Mouse (Mus musculus) lung, embryonic 16.5 days (tissue): ENCODE data around the gene Tbc1d32. TPM values are rescaled to one million over a fixed set of nuclear protein-coding genes. Genes with fewer than 3 reads are reported as not detected.

Experiments used
- ATAC-seq: fragments of 200-750 bp; cut with Nextera tagmentation; 2 replicates; pipeline ENCODE4 v1.8.0; 2017; ENCODE audit warnings: low read depth, mild to moderate bottlenecking, moderate library complexity
- H3K27ac ChIP-seq: fragments of 300-500 bp; sonication (generic); 2 replicates; pipeline ENCODE4 v1.5.1; 2014; ENCODE audit warnings: mild to moderate bottlenecking, control low read depth, low read length
- H3K27me3 ChIP-seq: fragments of 300-500 bp; sonication (generic); 2 replicates; pipeline ENCODE4 v1.6.1; 2014; ENCODE audit warnings: low read depth, low read length, mixed read lengths; ENCODE audit not compliant: control insufficient read depth, insufficient read depth
- H3K36me3 ChIP-seq: fragments of 300-500 bp; sonication (generic); 2 replicates; pipeline ENCODE4 v1.6.1; 2014; ENCODE audit warnings: low read length; ENCODE audit not compliant: control insufficient read depth, insufficient read depth
- H3K4me1 ChIP-seq: fragments of 300-500 bp; sonication (generic); replicated peaks from 2 replicates; pipeline ENCODE4 v1.6.1; 2014; ENCODE audit warnings: low read length, mixed read lengths; ENCODE audit not compliant: control insufficient read depth, insufficient read depth
- H3K4me2 ChIP-seq: fragments of 300-500 bp; sonication (generic); 2 replicates; pipeline ENCODE4 v1.6.1; 2014; ENCODE audit warnings: low read depth, low read length, control low read depth
- H3K4me3 ChIP-seq: fragments of 300-500 bp; sonication (generic); 2 replicates; pipeline ENCODE4 v1.5.1; 2014; ENCODE audit warnings: mild to moderate bottlenecking, low read length, control low read depth
- H3K9ac ChIP-seq: fragments of 300-500 bp; sonication (generic); 2 replicates; pipeline ENCODE4 v1.6.1; 2014; ENCODE audit warnings: low read length, control low read depth
- H3K9me3 ChIP-seq: fragments of 300-500 bp; sonication (generic); 2 replicates; pipeline ENCODE4 v1.6.1; 2016; ENCODE audit warnings: low read length; ENCODE audit not compliant: control insufficient read depth
- WGBS: fragments of 180-500 bp; shearing (Covaris S2); extraction: QIAGEN DNeasy Blood & Tissue Kit; methylation state at CpG from one replicate; pipeline ENCODE4 v1.1.7; 2014; 5-methylcytosine and 5-hydroxymethylcytosine counted together
- polyA plus RNA-seq: library from polyadenylated mRNA; unstranded; fragments of >200 nt; fragmentation: Nextera tagmentation; extraction: Ambion mirVana; gene quantifications from 2 replicates; pipeline ENCODE4 v1.2.1, GENCODE M21; 2015

Tbc1d32 gene
- polyA plus RNA-seq = 3.9 and 4.1 TPM in 2 replicates

DNA sequence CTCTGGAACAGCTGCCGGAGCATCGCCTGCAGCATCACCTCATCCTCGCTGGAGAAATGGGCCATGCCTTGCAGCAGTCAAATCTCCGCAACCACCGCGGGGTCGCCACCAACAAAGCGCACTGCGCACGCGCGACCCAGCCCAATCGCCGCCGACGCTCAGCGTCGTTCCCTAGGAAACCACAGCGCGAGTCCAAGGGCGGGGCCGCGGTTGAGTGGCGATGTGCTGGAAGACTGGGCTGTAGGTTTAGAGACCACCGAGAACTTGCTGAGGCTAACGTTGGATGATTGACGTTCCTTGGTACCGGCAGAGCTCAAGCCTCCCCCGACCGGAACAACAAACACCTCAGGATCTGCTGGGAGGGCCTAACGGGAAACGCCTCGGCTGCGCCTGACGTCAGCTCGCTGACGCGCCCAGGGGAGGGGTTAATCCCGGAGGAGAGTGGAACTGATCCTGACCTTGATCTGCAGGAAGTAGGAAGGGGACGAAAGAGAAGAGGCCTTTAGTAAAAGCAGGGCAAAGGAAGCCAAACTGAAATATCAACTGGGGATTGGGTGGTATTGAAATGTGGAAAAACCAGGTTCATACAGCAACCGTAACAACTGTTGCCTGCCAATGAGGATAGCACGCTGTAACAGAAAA lies at the start of gene Tbc1d32:
Gene Tbc1d32 (minus strand): TSS at position 122 of the 642 bp plus-strand sequence.
- Histone ChIP-seq H3K9me3 (no peaks in the 10 kb centered on the region), H3K4me3 (peak within 1 kb of the TSS; percentile 70), H3K27ac (peak within 1 kb of the TSS; percentile 85), H3K36me3 (no peaks in the 10 kb centered on the region), H3K27me3 (no peaks in the 10 kb centered on the region), H3K9ac (peak within 1 kb of the TSS; percentile 64), H3K4me2 (peak within 1 kb of the TSS; percentile 71), H3K4me1 (peaks cover 4% of the 10 kb centered on the region; the same call in 1 of the 2 replicates)
- peak; percentile 99 for ATAC-seq
- WGBS = 3% methylated on average over 42 of the region's 42 CpGs

DNA sequence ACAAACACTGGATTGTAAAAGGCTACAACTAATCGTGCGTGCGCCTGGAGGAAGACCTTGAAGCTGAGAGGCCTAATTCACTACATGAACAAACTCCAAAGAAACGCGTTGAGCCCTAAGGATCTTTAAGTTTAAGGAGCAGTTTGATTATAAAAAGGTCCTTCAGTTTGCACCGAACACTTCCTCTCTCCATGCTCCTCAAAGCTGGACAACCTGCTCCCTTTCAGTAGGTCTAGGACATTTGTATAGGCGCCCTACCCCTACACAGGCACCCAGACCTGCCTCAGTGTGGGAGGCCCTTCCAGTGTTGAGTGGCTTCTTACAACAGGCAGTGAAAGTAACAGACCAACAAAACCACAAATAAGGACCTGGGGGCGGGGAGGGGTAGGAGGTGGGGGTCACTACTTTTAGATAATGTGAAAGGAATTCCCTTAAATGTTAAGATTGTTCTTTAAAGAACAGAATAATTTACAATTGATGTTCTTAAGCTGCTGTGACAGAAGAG lies 666 bp downstream of the Tbc1d32 start:
- WGBS = 73% methylated on average over 8 of the region's 8 CpGs
- peak overlapping the region; percentile 71 for H3K4me2 ChIP-seq
- no peaks in the 10 kb centered on the region for H3K27me3 ChIP-seq
- peaks cover 4% of the 10 kb centered on the region; the same call in 1 of the 2 replicates for H3K4me1 ChIP-seq
- H3K4me3 ChIP-seq = peak overlapping the region; percentile 70
- H3K27ac ChIP-seq = no peak overlapping the region
- no peaks in the 10 kb centered on the region for H3K9me3 ChIP-seq
- H3K36me3 ChIP-seq = no peaks in the 10 kb centered on the region
- no peak for ATAC-seq
- H3K9ac ChIP-seq = peak overlapping the region; percentile 64

DNA sequence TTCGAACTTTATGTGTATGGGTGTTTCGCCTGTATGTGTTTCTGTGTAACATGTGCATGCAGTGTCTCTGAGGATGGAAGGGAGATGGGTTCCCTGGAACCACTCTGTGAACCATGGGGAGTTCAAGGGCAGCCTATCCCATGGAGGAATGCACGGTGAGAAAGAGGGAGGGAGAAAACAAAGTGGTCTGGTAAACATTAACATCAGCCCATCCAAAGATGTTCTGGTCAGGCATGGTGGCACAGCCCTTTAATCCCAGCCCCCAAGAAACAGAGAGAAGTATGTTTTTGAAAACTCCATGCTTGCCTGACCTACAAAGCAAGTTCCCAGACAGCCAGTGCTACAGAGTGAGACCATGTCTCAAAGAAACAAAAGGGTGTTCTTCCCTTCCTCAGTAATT lies 12.7 kb downstream of the Tbc1d32 start:
- H3K4me1 ChIP-seq = no peaks in the 10 kb centered on the region
- H3K27ac ChIP-seq = no peak overlapping the region
- H3K9me3 ChIP-seq = no peaks in the 10 kb centered on the region
- no peaks in the 10 kb centered on the region for H3K36me3 ChIP-seq
- ATAC-seq = no peak
- H3K9ac ChIP-seq = no peak overlapping the region
- H3K27me3 ChIP-seq = no peaks in the 10 kb centered on the region
- H3K4me2 ChIP-seq = no peak overlapping the region
- WGBS = 74% methylated on average over 3 of the region's 3 CpGs
- H3K4me3 ChIP-seq = no peak overlapping the region

DNA sequence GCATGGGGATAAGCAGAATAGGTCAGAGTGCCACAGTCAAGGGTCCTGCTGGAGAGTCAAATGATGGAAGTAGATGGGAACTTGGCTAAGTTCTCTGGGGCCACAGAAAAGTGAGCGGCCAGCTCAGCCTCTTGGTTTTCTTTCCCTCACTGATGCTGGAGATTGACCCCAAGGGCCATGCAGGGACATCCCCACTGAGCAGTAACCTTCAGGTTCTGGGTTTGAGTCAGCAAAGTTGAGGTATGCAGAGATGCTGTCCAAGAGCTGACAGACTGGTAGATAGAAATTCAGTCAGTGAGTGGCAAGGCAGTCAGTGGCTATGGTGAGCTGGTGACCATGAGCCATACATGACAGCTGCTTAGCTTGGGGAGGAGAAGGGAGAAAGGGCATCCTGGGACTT lies 18.1 kb downstream of the Tbc1d32 start:
- H3K36me3 ChIP-seq = no peaks in the 10 kb centered on the region
- ATAC-seq = no peak
- H3K9ac ChIP-seq = no peak overlapping the region
- H3K4me3 ChIP-seq = no peak overlapping the region
- H3K27me3 ChIP-seq = no peaks in the 10 kb centered on the region
- 90% methylated on average over 1 of the region's 1 CpGs for WGBS
- no peaks in the 10 kb centered on the region for H3K9me3 ChIP-seq
- H3K4me1 ChIP-seq = no peaks in the 10 kb centered on the region
- H3K27ac ChIP-seq = no peak overlapping the region
- H3K4me2 ChIP-seq = no peak overlapping the region

DNA sequence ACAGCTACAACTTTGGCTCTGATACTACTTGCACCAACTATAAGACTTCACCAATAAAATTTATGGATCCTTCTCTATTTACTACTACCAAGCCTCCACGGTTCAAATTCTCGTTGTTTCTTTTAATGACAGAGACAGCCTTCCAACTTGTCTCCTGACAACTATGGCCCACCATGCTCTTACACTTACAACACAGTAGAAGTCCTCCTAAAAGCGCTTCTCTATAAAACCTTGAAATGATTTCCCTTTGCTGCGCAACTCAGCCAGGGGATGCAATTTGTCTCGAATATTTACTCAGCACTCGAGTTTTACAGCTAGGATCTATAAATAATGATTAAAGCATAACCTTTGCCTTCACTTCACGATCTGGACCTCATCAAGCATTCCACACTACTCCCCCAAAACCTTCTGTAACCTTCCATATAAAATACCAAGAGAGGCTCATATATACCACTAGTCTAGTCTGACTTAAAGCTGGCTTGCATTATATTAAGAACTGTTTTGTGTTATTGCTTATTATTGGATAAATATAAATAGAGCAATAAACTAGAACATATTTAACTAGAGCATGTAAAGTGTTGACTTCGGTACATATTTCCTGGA lies 21.6 kb downstream of the Tbc1d32 start:
- H3K36me3 ChIP-seq = no peaks in the 10 kb centered on the region
- no peak overlapping the region for H3K27ac ChIP-seq
- H3K9me3 ChIP-seq = no peaks in the 10 kb centered on the region
- H3K9ac ChIP-seq = no peak overlapping the region
- WGBS = 60% methylated on average over 8 of the region's 8 CpGs
- H3K4me3 ChIP-seq = no peak overlapping the region
- no peaks in the 10 kb centered on the region for H3K4me1 ChIP-seq
- H3K27me3 ChIP-seq = no peaks in the 10 kb centered on the region
- ATAC-seq = no peak
- no peak overlapping the region for H3K4me2 ChIP-seq

DNA sequence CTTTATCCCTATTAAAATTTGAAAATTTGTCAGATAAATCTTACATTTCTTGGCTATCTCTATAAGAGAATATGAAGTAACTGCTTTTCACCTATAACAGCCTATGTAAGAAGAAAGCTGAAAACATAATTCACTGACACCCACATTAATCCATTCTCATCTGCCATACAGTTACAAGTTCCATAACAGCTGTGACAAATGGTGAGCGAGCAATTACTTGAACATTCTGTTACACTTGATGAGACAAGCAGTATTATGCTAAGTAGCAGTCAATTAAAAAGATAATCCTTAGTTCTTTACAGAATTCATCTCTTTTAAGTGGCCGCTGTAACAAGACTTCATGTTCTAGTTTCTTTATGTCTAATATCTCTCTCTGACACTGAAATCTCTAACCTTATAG lies 24.1 kb downstream of the Tbc1d32 start:
- H3K9me3 ChIP-seq = no peaks in the 10 kb centered on the region
- ATAC-seq = no peak
- WGBS = 72% methylated on average over 2 of the region's 2 CpGs

DNA sequence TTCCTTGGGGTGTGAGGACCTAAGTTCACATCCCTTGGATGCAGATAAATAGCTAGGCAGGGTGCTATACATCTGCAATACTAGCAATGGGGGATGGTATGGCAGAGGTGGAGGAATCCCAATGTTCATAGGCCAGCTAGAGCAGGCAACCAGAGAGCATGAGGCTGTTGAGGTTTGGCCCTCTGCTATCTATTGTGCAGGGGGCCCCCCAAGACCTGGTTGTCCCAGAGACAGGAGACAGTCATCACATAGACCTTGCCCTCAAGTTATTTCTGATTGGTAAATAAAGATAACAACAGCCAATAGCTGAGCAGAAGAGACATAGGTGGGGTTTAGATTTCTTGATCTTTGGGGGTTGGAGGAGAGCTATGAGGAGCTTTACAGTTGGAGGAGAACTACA lies 28.6 kb downstream of the Tbc1d32 start:
- Histone ChIP-seq H3K4me1 (no peaks in the 10 kb centered on the region), H3K9ac (no peak overlapping the region), H3K9me3 (no peaks in the 10 kb centered on the region), H3K27me3 (no peaks in the 10 kb centered on the region), H3K4me2 (no peak overlapping the region), H3K36me3 (no peaks in the 10 kb centered on the region), H3K27ac (no peak overlapping the region), H3K4me3 (no peak overlapping the region)
- no peak for ATAC-seq

More for the DNA sequence above, 24.1 kb downstream of the Tbc1d32 start:
- no peaks in the 10 kb centered on the region for H3K36me3 ChIP-seq
- no peaks in the 10 kb centered on the region for H3K27me3 ChIP-seq
- no peak overlapping the region for H3K4me2 ChIP-seq
- no peak overlapping the region for H3K4me3 ChIP-seq
- no peaks in the 10 kb centered on the region for H3K4me1 ChIP-seq
- H3K9ac ChIP-seq = no peak overlapping the region
- no peak overlapping the region for H3K27ac ChIP-seq

DNA sequence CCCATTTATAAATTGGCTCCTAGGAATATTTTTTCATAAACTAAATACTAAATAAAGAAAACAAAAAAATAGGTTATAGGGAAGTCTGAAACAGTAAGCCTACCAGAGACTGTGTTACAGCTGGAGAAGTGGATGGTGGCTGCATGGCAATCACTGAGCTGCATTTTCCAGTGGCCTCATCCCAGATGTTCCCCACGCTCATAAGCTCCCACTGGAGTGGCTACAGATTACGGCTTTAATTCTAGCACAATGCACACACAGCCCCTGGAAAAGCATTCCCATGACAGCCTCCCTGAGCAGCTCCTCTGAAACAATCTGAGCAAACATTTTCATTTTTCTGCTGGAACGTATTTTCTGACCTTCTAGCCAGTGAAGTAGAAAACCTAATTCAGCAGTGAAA lies 29.8 kb downstream of the Tbc1d32 start:
- Histone ChIP-seq H3K9me3 (no peaks in the 10 kb centered on the region), H3K36me3 (no peaks in the 10 kb centered on the region), H3K9ac (no peak overlapping the region), H3K27me3 (no peaks in the 10 kb centered on the region), H3K4me1 (no peaks in the 10 kb centered on the region), H3K4me3 (no peak overlapping the region), H3K27ac (no peak overlapping the region), H3K4me2 (no peak overlapping the region)
- WGBS = 67% methylated on average over 3 of the region's 3 CpGs
- no peak for ATAC-seq

DNA sequence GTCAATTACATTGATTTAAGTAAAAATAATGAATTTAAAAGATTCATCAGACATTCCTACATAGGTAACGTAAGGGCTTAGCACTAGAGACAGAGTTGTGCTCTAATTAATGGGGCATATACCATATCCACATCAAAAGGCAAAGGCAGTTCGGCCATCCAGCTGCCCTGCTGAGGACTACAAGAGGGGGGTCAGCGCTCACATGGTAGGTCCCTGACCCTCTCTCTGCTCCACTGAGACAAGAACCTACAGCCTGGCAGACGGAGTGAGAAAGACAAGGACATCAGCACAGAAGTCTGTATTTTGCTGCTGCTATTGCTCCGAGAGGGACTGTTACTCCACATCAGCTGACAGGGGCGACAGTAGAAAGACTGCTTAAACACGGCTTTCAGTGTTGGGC lies 34.2 kb downstream of the Tbc1d32 start:
- H3K4me1 ChIP-seq = no peaks in the 10 kb centered on the region
- H3K9me3 ChIP-seq = no peaks in the 10 kb centered on the region
- H3K27me3 ChIP-seq = no peaks in the 10 kb centered on the region
- no peak overlapping the region for H3K9ac ChIP-seq
- H3K36me3 ChIP-seq = no peaks in the 10 kb centered on the region
- no peak overlapping the region for H3K4me2 ChIP-seq
- WGBS = 82% methylated on average over 7 of the region's 7 CpGs
- no peak overlapping the region for H3K4me3 ChIP-seq
- ATAC-seq = no peak
- no peak overlapping the region for H3K27ac ChIP-seq
